Mouse (Mus musculus): Measurements from ENCODE around the gene 1700067P10Rik. TPM values are rescaled to one million over a fixed set of nuclear protein-coding genes. Genes with fewer than 3 reads are reported as not detected.

1700067P10Rik gene
- total and polyA plus RNA-seq, 3 experiments = 0.11 TPM; not detected in 2

DNA sequence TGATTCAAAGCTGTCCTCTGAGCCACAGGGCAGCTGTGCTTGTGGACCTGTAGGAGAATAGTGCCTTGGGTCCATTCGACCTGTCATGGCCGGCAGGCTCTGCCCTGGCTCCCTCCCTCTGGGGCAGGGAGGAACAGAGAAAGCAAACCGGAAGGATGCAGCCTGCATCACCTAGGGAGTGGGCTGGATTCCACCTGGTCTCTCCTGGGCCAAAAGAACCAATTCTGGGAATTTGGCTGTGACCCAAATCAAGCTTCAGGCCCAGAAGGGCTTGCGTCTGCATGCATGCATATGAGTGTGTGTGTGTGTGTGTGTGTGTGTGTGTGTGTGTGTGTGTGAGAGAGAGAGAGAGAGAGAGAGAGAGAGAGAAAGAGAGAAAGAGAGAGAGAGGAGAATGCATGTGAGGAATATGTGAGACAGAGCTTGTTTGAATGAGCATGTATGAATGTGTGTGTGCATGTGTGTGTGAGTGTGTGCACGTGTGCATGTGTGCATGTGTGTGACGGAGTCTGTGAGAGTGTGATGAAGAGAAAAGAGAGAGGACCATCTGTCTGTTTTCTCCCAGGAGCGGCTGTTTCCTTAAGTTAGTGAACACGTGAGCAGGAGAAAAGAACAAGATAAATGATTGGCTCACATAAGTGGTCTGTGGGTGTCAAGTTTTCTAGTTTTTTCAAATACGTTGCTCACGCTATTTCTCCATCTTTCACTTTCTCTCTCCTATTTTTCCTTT is 36.6 kb upstream of the 1700067P10Rik start:
- no peaks in the 10 kb centered on the region; the same call in 1 of the 2 replicates for H3K4me1 ChIP-seq (ENCODE audit: insufficient read depth, low read depth, low read length)
- H3K36me3 ChIP-seq (replicated peaks) = no peaks in the 10 kb centered on the region
- no peak overlapping the region for H3K4me3 ChIP-seq (ENCODE audit: low read depth, low read length)
- peaks cover 12% of the 10 kb centered on the region for H3K9me3 ChIP-seq (replicated peaks)
- ATAC-seq (ENCODE audit: extremely low read depth, insufficient number of reproducible peaks, low FRiP score, poor library complexity, severe bottlenecking) (no peak), DNase-seq (ENCODE audit: low spot score) (no peak)
- TF ChIP-seq GATA1 (IDR thresholded peaks at IDR 0.05; ENCODE audit: borderline replicate concordance, low read length) (no peak), CTCF (IDR thresholded peaks at IDR 0.05; ENCODE audit: low read depth, low read length) (no peak), POLR2AphosphoS5 (IDR thresholded peaks at IDR 0.05; ENCODE audit: insufficient replicate concordance, low read depth, low read length) (no peak), GATA2 (IDR thresholded peaks at IDR 0.05; ENCODE audit: borderline replicate concordance, low read depth, low read length) (no peak), TAL1 (conservative IDR thresholded peaks at IDR 0.05; ENCODE audit: low read depth, low read length) (no peak)
- no peaks in the 10 kb centered on the region for H3K27me3 ChIP-seq (ENCODE audit: insufficient read depth, low read length)

DNA sequence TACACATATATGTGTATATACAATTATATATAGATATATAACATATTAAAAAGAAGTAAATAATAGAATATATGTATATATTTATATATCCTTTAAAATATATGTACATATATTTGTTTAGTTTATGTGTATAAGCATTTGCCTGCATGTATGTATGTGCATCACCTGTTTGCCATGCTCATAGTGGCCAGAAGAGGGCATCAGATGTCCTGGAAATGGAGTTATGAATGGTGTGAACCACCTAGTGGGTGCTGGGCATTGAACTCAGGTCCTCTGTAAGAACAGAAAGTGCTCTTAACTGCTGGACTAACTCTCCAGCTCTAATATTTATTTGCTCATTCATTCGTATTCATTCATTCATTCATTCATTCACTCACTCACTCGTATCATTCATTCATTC is 35.5 kb upstream of the 1700067P10Rik start:
- Histone ChIP-seq H3K4me3 (ENCODE audit: low read depth, low read length) (no peak overlapping the region), H3K27me3 (ENCODE audit: insufficient read depth, low read length) (no peaks in the 10 kb centered on the region), H3K9me3 (replicated peaks) (peaks cover 20% of the 10 kb centered on the region), H3K36me3 (replicated peaks) (no peaks in the 10 kb centered on the region), H3K4me1 (ENCODE audit: insufficient read depth, low read depth, low read length) (no peaks in the 10 kb centered on the region; the same call in 1 of the 2 replicates)
- DNase-seq (ENCODE audit: low spot score) = no peak
- no peak for ATAC-seq (ENCODE audit: extremely low read depth, insufficient number of reproducible peaks, low FRiP score, poor library complexity, severe bottlenecking)
- TF ChIP-seq CTCF (IDR thresholded peaks at IDR 0.05; ENCODE audit: low read depth, low read length) = no peak
- no peak for TF ChIP-seq POLR2AphosphoS5 (IDR thresholded peaks at IDR 0.05; ENCODE audit: insufficient replicate concordance, low read depth, low read length)
- TF ChIP-seq TAL1 (conservative IDR thresholded peaks at IDR 0.05; ENCODE audit: low read depth, low read length) = no peak
- no peak for TF ChIP-seq GATA1 (IDR thresholded peaks at IDR 0.05; ENCODE audit: borderline replicate concordance, low read length)

DNA sequence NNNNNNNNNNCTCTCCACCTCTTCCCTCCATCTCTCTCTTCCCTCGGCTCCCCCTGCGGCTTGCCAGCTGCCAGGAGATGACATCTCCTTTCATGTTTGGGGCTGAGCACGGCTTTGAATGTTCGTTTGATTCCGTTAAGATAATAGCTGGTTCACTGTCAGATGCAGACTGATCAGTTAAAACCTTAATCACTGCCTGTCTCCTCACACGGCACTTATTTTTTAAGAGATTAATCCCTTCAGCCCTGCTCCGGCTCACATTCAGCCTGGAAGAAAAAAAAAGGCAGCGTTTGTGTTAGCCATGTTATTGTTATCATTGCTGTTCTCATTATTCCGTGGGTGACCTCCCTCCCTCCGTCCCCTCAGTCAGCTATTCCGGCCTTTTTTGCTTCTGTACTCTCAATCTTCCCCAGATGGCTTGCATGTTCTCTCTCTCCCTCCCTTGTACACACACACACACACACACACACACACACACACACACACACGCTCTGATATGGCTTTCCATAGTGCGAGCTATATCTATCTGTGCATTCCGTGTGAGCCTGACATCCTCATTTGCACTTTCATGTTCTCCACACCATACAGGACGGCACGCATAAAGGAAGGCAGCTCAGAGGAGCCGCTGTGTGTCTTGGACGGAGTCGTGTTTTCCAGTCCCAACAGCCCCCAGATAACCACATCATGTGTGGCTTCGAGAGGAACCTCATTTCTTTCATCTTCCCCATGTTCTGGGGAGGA is 33.9 kb upstream of the 1700067P10Rik start:
- no peak for TF ChIP-seq CTCF (IDR thresholded peaks at IDR 0.05; ENCODE audit: low read depth, low read length)
- no peak for TF ChIP-seq GATA1 (IDR thresholded peaks at IDR 0.05; ENCODE audit: borderline replicate concordance, low read length)
- TF ChIP-seq TAL1 (conservative IDR thresholded peaks at IDR 0.05; ENCODE audit: low read depth, low read length) = no peak
- TF ChIP-seq GATA2 (IDR thresholded peaks at IDR 0.05; ENCODE audit: borderline replicate concordance, low read depth, low read length) = no peak
- Histone ChIP-seq H3K9me3 (replicated peaks) (peaks cover 20% of the 10 kb centered on the region), H3K36me3 (replicated peaks) (no peaks in the 10 kb centered on the region), H3K4me3 (ENCODE audit: low read depth, low read length) (no peak overlapping the region), H3K4me1 (ENCODE audit: insufficient read depth, low read depth, low read length) (no peaks in the 10 kb centered on the region; the same call in 1 of the 2 replicates), H3K27me3 (ENCODE audit: insufficient read depth, low read length) (no peaks in the 10 kb centered on the region)
- DNase-seq (ENCODE audit: low spot score) (no peak), ATAC-seq (ENCODE audit: extremely low read depth, insufficient number of reproducible peaks, low FRiP score, poor library complexity, severe bottlenecking) (no peak)

DNA sequence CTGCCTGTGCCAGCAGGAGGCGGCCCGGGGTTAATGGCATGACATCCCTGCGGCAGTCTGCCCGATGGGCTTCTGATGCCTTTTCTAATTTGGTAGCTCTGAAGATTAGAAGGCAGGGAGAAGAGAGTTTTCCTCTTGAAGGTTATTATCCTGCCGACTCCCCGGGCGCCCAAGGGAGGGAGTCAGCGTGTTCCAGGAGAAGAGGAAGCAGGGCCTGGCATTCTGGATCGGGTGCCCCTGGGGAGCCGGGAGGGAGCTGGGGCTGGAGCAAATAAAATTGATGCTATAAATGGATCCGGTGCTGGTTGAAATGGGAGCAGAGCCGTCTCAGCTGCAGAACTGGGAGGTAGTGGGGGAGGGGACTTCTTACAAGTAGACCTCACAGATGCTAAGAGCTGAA is 31.7 kb upstream of the 1700067P10Rik start:
- DNase-seq (ENCODE audit: low spot score) (no peak), ATAC-seq (ENCODE audit: extremely low read depth, insufficient number of reproducible peaks, low FRiP score, poor library complexity, severe bottlenecking) (no peak)
- H3K9me3 ChIP-seq (replicated peaks) = peaks cover 20% of the 10 kb centered on the region
- no peak for TF ChIP-seq GATA2 (IDR thresholded peaks at IDR 0.05; ENCODE audit: borderline replicate concordance, low read depth, low read length)
- no peak for TF ChIP-seq CTCF (IDR thresholded peaks at IDR 0.05; ENCODE audit: low read depth, low read length)
- TF ChIP-seq TAL1 (conservative IDR thresholded peaks at IDR 0.05; ENCODE audit: low read depth, low read length) = no peak
- no peak for TF ChIP-seq GATA1 (IDR thresholded peaks at IDR 0.05; ENCODE audit: borderline replicate concordance, low read length)
- no peak for TF ChIP-seq POLR2AphosphoS5 (IDR thresholded peaks at IDR 0.05; ENCODE audit: insufficient replicate concordance, low read depth, low read length)
- no peaks in the 10 kb centered on the region for H3K27me3 ChIP-seq (ENCODE audit: insufficient read depth, low read length)
- no peak overlapping the region for H3K4me3 ChIP-seq (ENCODE audit: low read depth, low read length)
- H3K4me1 ChIP-seq (ENCODE audit: insufficient read depth, low read depth, low read length) = no peaks in the 10 kb centered on the region; the same call in 1 of the 2 replicates
- no peaks in the 10 kb centered on the region for H3K36me3 ChIP-seq (replicated peaks)

DNA sequence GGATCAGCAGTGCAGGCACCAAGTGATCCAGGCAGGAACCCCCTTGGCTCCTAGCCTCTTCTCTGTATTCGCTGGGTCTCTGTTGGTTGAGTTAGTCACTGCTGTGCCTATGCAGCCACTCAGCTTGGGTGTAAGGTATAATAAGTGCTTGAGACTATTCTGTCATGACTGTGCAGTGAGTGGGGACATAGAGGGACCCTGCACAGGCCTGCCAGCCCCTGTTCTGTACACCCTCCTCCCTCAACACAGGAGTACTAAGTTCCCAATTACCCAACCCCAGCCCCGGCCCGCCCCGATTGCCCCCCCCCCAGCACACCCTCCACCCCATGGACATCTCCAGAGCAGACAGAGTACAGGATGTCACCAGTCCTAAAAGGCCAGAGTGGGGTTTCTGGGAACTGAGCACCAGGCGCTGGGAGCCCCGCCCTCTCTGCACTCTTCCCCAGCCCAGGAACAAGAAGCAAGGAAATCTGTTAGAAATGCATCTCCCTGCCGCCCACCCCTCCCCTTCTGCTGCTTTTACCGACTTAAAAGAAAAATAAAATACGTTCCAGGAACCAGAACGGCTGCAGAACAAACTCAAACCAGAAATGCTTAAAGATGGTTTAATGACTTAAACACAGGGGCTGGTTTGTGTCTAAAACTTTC is 24.8 kb upstream of the 1700067P10Rik start:
- no peak overlapping the region for H3K4me3 ChIP-seq (ENCODE audit: low read depth, low read length)
- H3K4me1 ChIP-seq (ENCODE audit: insufficient read depth, low read depth, low read length) = no peaks in the 10 kb centered on the region
- no peaks in the 10 kb centered on the region for H3K27me3 ChIP-seq (ENCODE audit: insufficient read depth, low read length)
- DNase-seq (ENCODE audit: low spot score) (no peak), ATAC-seq (ENCODE audit: extremely low read depth, insufficient number of reproducible peaks, low FRiP score, poor library complexity, severe bottlenecking) (no peak)
- TF ChIP-seq GATA2 (IDR thresholded peaks at IDR 0.05; ENCODE audit: borderline replicate concordance, low read depth, low read length) = no peak
- TF ChIP-seq CTCF (IDR thresholded peaks at IDR 0.05; ENCODE audit: low read depth, low read length) = no peak
- TF ChIP-seq GATA1 (IDR thresholded peaks at IDR 0.05; ENCODE audit: borderline replicate concordance, low read length) = no peak
- no peak for TF ChIP-seq POLR2AphosphoS5 (IDR thresholded peaks at IDR 0.05; ENCODE audit: insufficient replicate concordance, low read depth, low read length)
- TF ChIP-seq TAL1 (conservative IDR thresholded peaks at IDR 0.05; ENCODE audit: low read depth, low read length) = no peak
- no peaks in the 10 kb centered on the region for H3K36me3 ChIP-seq (replicated peaks)
- H3K9me3 ChIP-seq (replicated peaks) = peaks cover 3% of the 10 kb centered on the region; the same call in 1 of the 2 replicates

DNA sequence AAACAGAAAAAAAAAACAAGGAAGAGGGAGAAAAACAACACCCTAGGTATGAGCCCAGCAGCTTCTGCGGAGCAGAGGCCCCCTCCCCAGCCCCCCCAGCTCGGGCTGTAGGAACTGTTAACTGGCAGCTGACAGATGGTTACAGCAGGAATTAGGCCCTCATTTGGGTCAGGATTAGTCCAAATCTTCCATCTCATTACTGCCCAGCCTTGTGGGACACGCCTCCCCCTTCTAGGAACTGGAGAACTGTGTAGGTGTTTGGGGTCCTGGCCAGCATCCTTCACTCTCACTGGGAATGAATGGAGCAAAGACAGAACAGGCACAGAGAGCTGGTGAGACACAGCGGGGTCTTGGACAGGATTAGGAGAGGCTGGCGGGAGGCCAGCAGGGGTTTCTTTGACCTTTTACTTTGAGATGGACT is 24.0 kb upstream of the 1700067P10Rik start:
- Histone ChIP-seq H3K27me3 (ENCODE audit: insufficient read depth, low read length) (no peaks in the 10 kb centered on the region), H3K9me3 (replicated peaks) (peaks cover 3% of the 10 kb centered on the region; the same call in 1 of the 2 replicates), H3K4me3 (ENCODE audit: low read depth, low read length) (no peak overlapping the region), H3K36me3 (replicated peaks) (no peaks in the 10 kb centered on the region), H3K4me1 (ENCODE audit: insufficient read depth, low read depth, low read length) (no peaks in the 10 kb centered on the region)
- TF ChIP-seq GATA2 (IDR thresholded peaks at IDR 0.05; ENCODE audit: borderline replicate concordance, low read depth, low read length) (no peak), TAL1 (conservative IDR thresholded peaks at IDR 0.05; ENCODE audit: low read depth, low read length) (no peak), GATA1 (IDR thresholded peaks at IDR 0.05; ENCODE audit: borderline replicate concordance, low read length) (no peak), POLR2AphosphoS5 (IDR thresholded peaks at IDR 0.05; ENCODE audit: insufficient replicate concordance, low read depth, low read length) (no peak), CTCF (IDR thresholded peaks at IDR 0.05; ENCODE audit: low read depth, low read length) (no peak)
- ATAC-seq (ENCODE audit: extremely low read depth, insufficient number of reproducible peaks, low FRiP score, poor library complexity, severe bottlenecking) (no peak), DNase-seq (ENCODE audit: low spot score) (no peak)
